ENCODE assay signal across 8 mouse cellular contexts in genomic region chr12:24831964-24832427, GRCm38 (mm10). TPM values are rescaled to one million over a fixed set of nuclear protein-coding genes. Genes with fewer than 3 reads are reported as not detected.
DNase-seq lines count a peak whose midpoint lies in the region; ATAC-seq and TF ChIP-seq lines count a peak whose summit lies in the region.

No protein-coding gene starts in this region.

- H3K4me2 ChIP-seq in neural tube, embryonic 11.5 days (ENCODE audit: low read depth), result peak overlapping the region; percentile 48
- peak overlapping the region; percentile 81 for H3K4me2 ChIP-seq in intestine, embryonic 15.5 days (replicated peaks)
- peak overlapping the region; percentile 79 for H3K4me2 ChIP-seq in midbrain, embryonic 16.5 days (ENCODE audit: low read length)

- peak overlapping the region; percentile 91 for H3K9ac ChIP-seq in neural tube, embryonic 11.5 days (ENCODE audit: low read length)
- peak overlapping the region; percentile 81 for H3K9ac ChIP-seq in intestine, embryonic 15.5 days
- peak overlapping the region; percentile 75 for H3K9ac ChIP-seq in midbrain, embryonic 16.5 days (ENCODE audit: low read depth, low read length)

- peak overlapping the region; percentile 59 for H3K4me3 ChIP-seq in cerebellum, adult 2 months (replicated peaks; ENCODE audit: insufficient read depth, low read depth, low read length)
- H3K4me3 ChIP-seq in neural tube, embryonic 11.5 days (ENCODE audit: low read depth, low read length), result peak overlapping the region; percentile 91
- H3K4me3 ChIP-seq in embryonic fibroblast, embryonic 13.5 days (ENCODE audit: insufficient read depth, low read length), result peak overlapping the region; percentile 80
- H3K4me3 ChIP-seq in intestine, embryonic 15.5 days (replicated peaks), result peak overlapping the region; percentile 87
- peak overlapping the region; percentile 58 for H3K4me3 ChIP-seq in midbrain, embryonic 16.5 days (ENCODE audit: low read depth, low read length)

- ATAC-seq in neural tube, embryonic 11.5 days (ENCODE audit: insufficient read depth, low FRiP score, low TSS enrichment), result no peak
- ATAC-seq in intestine, embryonic 15.5 days, result no peak
- ATAC-seq in midbrain, embryonic 16.5 days, result no peak

- TF ChIP-seq CTCF in cerebellum, adult 2 months (IDR thresholded peaks at IDR 0.05; ENCODE audit: borderline replicate concordance, insufficient read depth, low read depth, low read length), result no peak
- no peak for TF ChIP-seq CTCF in embryonic fibroblast, embryonic 13.5 days (IDR thresholded peaks at IDR 0.05; ENCODE audit: borderline replicate concordance, insufficient read depth, low read length)

- no peak overlapping the region for H3K27ac ChIP-seq in cerebellum, adult 2 months (ENCODE audit: insufficient read depth, low read length)
- peak overlapping the region; percentile 91 for H3K27ac ChIP-seq in neural tube, embryonic 11.5 days (ENCODE audit: low read depth, low read length)
- no peak overlapping the region for H3K27ac ChIP-seq in embryonic fibroblast, embryonic 13.5 days (ENCODE audit: insufficient read depth, low read length)
- peak overlapping the region; percentile 81; the same call in 1 of the 2 replicates for H3K27ac ChIP-seq in intestine, embryonic 15.5 days
- H3K27ac ChIP-seq in midbrain, embryonic 16.5 days (ENCODE audit: low read length), result peak overlapping the region; percentile 89

- no peaks in the 10 kb centered on the region for H3K36me3 ChIP-seq in neural tube, embryonic 11.5 days (ENCODE audit: control insufficient read depth, insufficient read depth, low read length)
- H3K36me3 ChIP-seq in intestine, embryonic 15.5 days, result no peaks in the 10 kb centered on the region
- no peaks in the 10 kb centered on the region for H3K36me3 ChIP-seq in midbrain, embryonic 16.5 days (ENCODE audit: control insufficient read depth, insufficient read depth, low read length)

- H3K9me3 ChIP-seq in neural tube, embryonic 11.5 days (ENCODE audit: control insufficient read depth, low read length), result no peaks in the 10 kb centered on the region
- no peaks in the 10 kb centered on the region for H3K9me3 ChIP-seq in intestine, embryonic 15.5 days
- no peaks in the 10 kb centered on the region for H3K9me3 ChIP-seq in midbrain, embryonic 16.5 days (replicated peaks; ENCODE audit: control insufficient read depth, low read length, poor library complexity, severe bottlenecking)

- no peaks in the 10 kb centered on the region for H3K27me3 ChIP-seq in cerebellum, adult 2 months (ENCODE audit: control insufficient read depth, insufficient read depth, low read length)
- no peaks in the 10 kb centered on the region for H3K27me3 ChIP-seq in neural tube, embryonic 11.5 days (ENCODE audit: control insufficient read depth, insufficient read depth, low read length)
- no peaks in the 10 kb centered on the region for H3K27me3 ChIP-seq in intestine, embryonic 15.5 days (replicated peaks)
- no peaks in the 10 kb centered on the region for H3K27me3 ChIP-seq in midbrain, embryonic 16.5 days (ENCODE audit: control insufficient read depth, insufficient read depth, low read depth, low read length)

- WGBS in cerebellum, adult 2 months, result 2% methylated on average over 32 of the region's 32 CpGs
- 0% methylated on average over 32 of the region's 32 CpGs for WGBS in neural tube, embryonic 11.5 days
- WGBS in intestine, embryonic 15.5 days, result under 1% methylated on average over 32 of the region's 32 CpGs
- WGBS in midbrain, embryonic 16.5 days, result 0% methylated on average over 32 of the region's 32 CpGs

- TF ChIP-seq POLR2A in cerebellum, adult 2 months (IDR thresholded peaks at IDR 0.05; ENCODE audit: borderline replicate concordance, insufficient read depth, low read length), result no peak
- TF ChIP-seq POLR2A in embryonic fibroblast, embryonic 13.5 days (IDR thresholded peaks at IDR 0.05; ENCODE audit: low read depth, low read length), result no peak

- no peaks in the 10 kb centered on the region for H3K4me1 ChIP-seq in cerebellum, adult 2 months (ENCODE audit: control insufficient read depth, insufficient read depth, low read length)
- H3K4me1 ChIP-seq in neural tube, embryonic 11.5 days (ENCODE audit: control insufficient read depth, insufficient read depth, low read length), result peaks cover 10% of the 10 kb centered on the region; the same call in 1 of the 2 replicates
- H3K4me1 ChIP-seq in embryonic fibroblast, embryonic 13.5 days (ENCODE audit: control insufficient read depth, insufficient read depth, low read length), result no peaks in the 10 kb centered on the region
- 0 out of 2 replicates have a peak, but pooled peaks cover 7% of the 10 kb centered on the region for H3K4me1 ChIP-seq in intestine, embryonic 15.5 days (replicated peaks)
- peaks cover 43% of the 10 kb centered on the region for H3K4me1 ChIP-seq in midbrain, embryonic 16.5 days (ENCODE audit: control insufficient read depth, insufficient read depth, low read length)

- peak in 1 of 2 experiments; percentile 44 for DNase-seq in cerebellum, adult 2 months
- DNase-seq in cerebellum, adult 9-11 months, result no peak
- no peak for DNase-seq in neural tube, embryonic 11.5 days (ENCODE audit: low spot score)
- DNase-seq in neural tube, embryonic 10.5 days (ENCODE audit: extremely low spot score, low spot score), result no peak
- no peak for DNase-seq in kidney, postnatal 14 days

RNA-seq across cellular contexts. Expression of gene Mboat2, which starts 1.3 kb away (rescaled TPM):
- 21.7 and 24.0 TPM in 2 replicates for polyA plus RNA-seq in cerebellum, adult 2 months (2012; rRNA removed)
- polyA plus RNA-seq in neural tube, embryonic 11.5 days (2014; fragmentation: Nextera tagmentation; extraction: Ambion mirVana), result 51.0 and 60.9 TPM in 2 replicates
- polyA plus RNA-seq in embryonic fibroblast, embryonic 13.5 days (2011; ENCODE audit: insufficient read length, low read depth, missing spikeins), result 16.6 and 17.2 TPM in 2 replicates
- polyA plus RNA-seq in intestine, embryonic 15.5 days (2015; fragmentation: Nextera tagmentation; extraction: Ambion mirVana), result 22.2 and 26.1 TPM in 2 replicates
- polyA plus RNA-seq in midbrain, embryonic 16.5 days (2015; fragmentation: Nextera tagmentation; extraction: Ambion mirVana), result 69.0 and 74.4 TPM in 2 replicates

Comparison
In these comparisons a context has a peak if more than half of its experiments do, and no peak if none do; other contexts are left out.
1. H3K27ac ChIP-seq: peak in neural tube, embryonic 11.5 days (single experiment), intestine, embryonic 15.5 days (single experiment) and midbrain, embryonic 16.5 days (single experiment); none in cerebellum, adult 2 months (single experiment) and embryonic fibroblast, embryonic 13.5 days (single experiment).
2. Peak in every context shown above with its lines, with median percentiles within 50 percentile points of each other: H3K4me3 ChIP-seq, H3K4me2 ChIP-seq and H3K9ac ChIP-seq.